Mouse (Mus musculus) forebrain, embryonic 16.5 days (tissue): ENCODE data around the gene Mrpl54. TPM values are rescaled to one million over a fixed set of nuclear protein-coding genes. Genes with fewer than 3 reads are reported as not detected.

ENCODE experiments used
- ATAC-seq: fragments of 200-750 bp; cut with Nextera tagmentation; 2 replicates; pipeline ENCODE4 v1.8.0; 2017; ENCODE audit warnings: mild to moderate bottlenecking, moderate library complexity
- H3K27ac ChIP-seq: fragments of 300-500 bp; sonication (generic); 2 replicates; pipeline ENCODE4 v1.5.1; 2014; ENCODE audit warnings: low read length, control low read depth
- H3K27me3 ChIP-seq: fragments of 300-500 bp; sonication (generic); replicated peaks from 2 replicates; pipeline ENCODE4 v1.6.1; 2014; ENCODE audit warnings: low read length; ENCODE audit not compliant: control insufficient read depth, insufficient read depth
- H3K36me3 ChIP-seq: fragments of 300-500 bp; sonication (generic); 2 replicates; pipeline ENCODE4 v1.6.1; 2014; ENCODE audit not compliant: control insufficient read depth, insufficient read depth
- H3K4me1 ChIP-seq: fragments of 300-500 bp; sonication (generic); replicated peaks from 2 replicates; pipeline ENCODE4 v1.6.1; 2014; ENCODE audit warnings: low read length; ENCODE audit not compliant: control insufficient read depth, insufficient read depth
- H3K4me2 ChIP-seq: fragments of 300-500 bp; sonication (generic); 2 replicates; pipeline ENCODE4 v1.6.1; 2014; ENCODE audit warnings: mild to moderate bottlenecking, low read length, control low read depth
- H3K4me3 ChIP-seq: fragments of 300-500 bp; sonication (generic); replicated peaks from 2 replicates; pipeline ENCODE4 v1.5.1; 2014; ENCODE audit warnings: mild to moderate bottlenecking, low read length, control low read depth
- H3K9ac ChIP-seq: fragments of 300-500 bp; sonication (generic); replicated peaks from 2 replicates; pipeline ENCODE4 v1.6.1; 2014; ENCODE audit warnings: low read depth, low read length, control low read depth
- H3K9me3 ChIP-seq: fragments of 300-500 bp; sonication (generic); 2 replicates; pipeline ENCODE4 v1.6.1; 2016; ENCODE audit warnings: low read length; ENCODE audit not compliant: control insufficient read depth
- WGBS: fragments of 180-500 bp; shearing (Covaris S2); extraction: QIAGEN DNeasy Blood & Tissue Kit; methylation state at CpG from one replicate; pipeline ENCODE4 v1.1.7; 2014; 5-methylcytosine and 5-hydroxymethylcytosine counted together
- polyA plus RNA-seq: library from polyadenylated mRNA; unstranded; fragments of >200 nt; fragmentation: Nextera tagmentation; extraction: Ambion mirVana; gene quantifications from 2 replicates; pipeline ENCODE4 v1.2.1, GENCODE M21; 2015

The Mrpl54 gene
- polyA plus RNA-seq, 1 experiment from 2014 or later: 90.1 TPM

GRCm38 (mm10) chr10:81240876-81241275 lies 25.9 kb downstream of the Mrpl54 start:
- no peak overlapping the region for H3K27ac ChIP-seq
- H3K4me1 ChIP-seq: no peaks in the 10 kb centered on the region
- ATAC-seq: no peak
- H3K4me3 ChIP-seq: no peak overlapping the region
- peaks cover 12% of the 10 kb centered on the region for H3K27me3 ChIP-seq
- no peak overlapping the region for H3K4me2 ChIP-seq
- H3K36me3 ChIP-seq: no peaks in the 10 kb centered on the region
- H3K9ac ChIP-seq: no peak overlapping the region
- 19% methylated on average over 13 of the region's 13 CpGs for WGBS
- no peaks in the 10 kb centered on the region for H3K9me3 ChIP-seq

GRCm38 (mm10) chr10:81238618-81239017 lies 28.1 kb downstream of the Mrpl54 start:
- no peaks in the 10 kb centered on the region for H3K9me3 ChIP-seq
- H3K4me2 ChIP-seq: no peak overlapping the region
- no peak overlapping the region for H3K4me3 ChIP-seq
- peaks cover 12% of the 10 kb centered on the region for H3K27me3 ChIP-seq
- WGBS: 84% methylated on average over 2 of the region's 2 CpGs
- H3K4me1 ChIP-seq: peaks cover 3% of the 10 kb centered on the region
- H3K27ac ChIP-seq: no peak overlapping the region
- H3K36me3 ChIP-seq: no peaks in the 10 kb centered on the region
- H3K9ac ChIP-seq: no peak overlapping the region
- ATAC-seq: no peak

GRCm38 (mm10) chr10:81236471-81237268 lies 30.1 kb downstream of the Mrpl54 start:
- Histone ChIP-seq H3K27me3 (peaks cover 12% of the 10 kb centered on the region), H3K4me2 (no peak overlapping the region), H3K27ac (no peak overlapping the region), H3K4me3 (no peak overlapping the region), H3K9ac (no peak overlapping the region), H3K9me3 (no peaks in the 10 kb centered on the region), H3K4me1 (peaks cover 10% of the 10 kb centered on the region), H3K36me3 (no peaks in the 10 kb centered on the region)
- 89% methylated on average over 12 of the region's 12 CpGs for WGBS
- no peak for ATAC-seq

- Histone ChIP-seq H3K4me1 (peaks cover 23% of the 10 kb centered on the region), H3K36me3 (no peaks in the 10 kb centered on the region), H3K27ac (no peak overlapping the region), H3K9ac (no peak overlapping the region), H3K4me2 (no peak overlapping the region), H3K27me3 (no peaks in the 10 kb centered on the region; the same call in 1 of the 2 replicates), H3K4me3 (no peak overlapping the region), H3K9me3 (no peaks in the 10 kb centered on the region)
- no peak for ATAC-seq
- 85% methylated on average over 6 of the region's 6 CpGs for WGBS
These were observed 32.5 kb downstream of the Mrpl54 start for GRCm38 (mm10) chr10:81234206-81234605.

- under 1% methylated on average over 26 of the region's 28 CpGs for WGBS
- H3K27ac ChIP-seq: no peak overlapping the region
- ATAC-seq: peak; percentile 11; the same call in 1 of the 2 replicates
These were observed 33.5 kb downstream of the Mrpl54 start for GRCm38 (mm10) chr10:81233226-81233585.

GRCm38 (mm10) chr10:81232580-81233225 lies 34.0 kb downstream of the Mrpl54 start, which contains the start of gene Zfr2:
TSS of gene Zfr2 (plus strand) at chr10:81233155.
- Histone ChIP-seq H3K36me3 (no peaks in the 10 kb centered on the region), H3K27me3 (no peaks in the 10 kb centered on the region), H3K9ac (peak within 1 kb of the TSS; percentile 82), H3K9me3 (no peaks in the 10 kb centered on the region), H3K27ac (no peak within 1 kb of the TSS), H3K4me3 (peak within 1 kb of the TSS; percentile 77), H3K4me2 (peak within 1 kb of the TSS; percentile 72), H3K4me1 (peaks cover 38% of the 10 kb centered on the region)
- WGBS: 8% methylated on average over 29 of the region's 29 CpGs
- ATAC-seq: peak; percentile 64

More at GRCm38 (mm10) chr10:81233226-81233585, 33.5 kb downstream of the Mrpl54 start:
- Histone ChIP-seq H3K9ac (peak overlapping the region; percentile 82), H3K4me3 (peak overlapping the region; percentile 77), H3K9me3 (no peaks in the 10 kb centered on the region), H3K4me2 (peak overlapping the region; percentile 72), H3K4me1 (peaks cover 33% of the 10 kb centered on the region), H3K27me3 (no peaks in the 10 kb centered on the region), H3K36me3 (no peaks in the 10 kb centered on the region)

- peaks cover 39% of the 10 kb centered on the region for H3K4me1 ChIP-seq
- no peaks in the 10 kb centered on the region for H3K27me3 ChIP-seq
- H3K4me2 ChIP-seq: peak overlapping the region; percentile 73
- H3K4me3 ChIP-seq: peak overlapping the region; percentile 81
- H3K9me3 ChIP-seq: no peaks in the 10 kb centered on the region
- H3K9ac ChIP-seq: peak overlapping the region; percentile 95; the same call in 1 of the 2 replicates
- 51% methylated on average over 7 of the region's 7 CpGs for WGBS
- ATAC-seq: no peak
- H3K36me3 ChIP-seq: no peaks in the 10 kb centered on the region
- peak overlapping the region; percentile 95 for H3K27ac ChIP-seq
These were observed 35.3 kb downstream of the Mrpl54 start for GRCm38 (mm10) chr10:81231436-81231835.

GRCm38 (mm10) chr10:81230438-81231332 lies 36.0 kb downstream of the Mrpl54 start, which contains the start of gene Atcay:
TSS of gene Atcay (minus strand) at chr10:81230833.
- Histone ChIP-seq H3K27me3 (no peaks in the 10 kb centered on the region), H3K4me1 (peaks cover 39% of the 10 kb centered on the region), H3K4me3 (peak within 1 kb of the TSS; percentile 81), H3K27ac (peak within 1 kb of the TSS; percentile 95), H3K4me2 (peak within 1 kb of the TSS; percentile 73), H3K36me3 (no peaks in the 10 kb centered on the region), H3K9me3 (no peaks in the 10 kb centered on the region), H3K9ac (peak within 1 kb of the TSS; percentile 95)
- 3% methylated on average over 27 of the region's 27 CpGs for WGBS
- ATAC-seq: peak; percentile 96
